Mouse (Mus musculus): Measurements from ENCODE around the gene Setd3. TPM values are rescaled to one million over a fixed set of nuclear protein-coding genes. Genes with fewer than 3 reads are reported as not detected.

Setd3 gene
- polyA plus RNA-seq, 1 experiment from 2014 or later = 62.4 TPM

DNA sequence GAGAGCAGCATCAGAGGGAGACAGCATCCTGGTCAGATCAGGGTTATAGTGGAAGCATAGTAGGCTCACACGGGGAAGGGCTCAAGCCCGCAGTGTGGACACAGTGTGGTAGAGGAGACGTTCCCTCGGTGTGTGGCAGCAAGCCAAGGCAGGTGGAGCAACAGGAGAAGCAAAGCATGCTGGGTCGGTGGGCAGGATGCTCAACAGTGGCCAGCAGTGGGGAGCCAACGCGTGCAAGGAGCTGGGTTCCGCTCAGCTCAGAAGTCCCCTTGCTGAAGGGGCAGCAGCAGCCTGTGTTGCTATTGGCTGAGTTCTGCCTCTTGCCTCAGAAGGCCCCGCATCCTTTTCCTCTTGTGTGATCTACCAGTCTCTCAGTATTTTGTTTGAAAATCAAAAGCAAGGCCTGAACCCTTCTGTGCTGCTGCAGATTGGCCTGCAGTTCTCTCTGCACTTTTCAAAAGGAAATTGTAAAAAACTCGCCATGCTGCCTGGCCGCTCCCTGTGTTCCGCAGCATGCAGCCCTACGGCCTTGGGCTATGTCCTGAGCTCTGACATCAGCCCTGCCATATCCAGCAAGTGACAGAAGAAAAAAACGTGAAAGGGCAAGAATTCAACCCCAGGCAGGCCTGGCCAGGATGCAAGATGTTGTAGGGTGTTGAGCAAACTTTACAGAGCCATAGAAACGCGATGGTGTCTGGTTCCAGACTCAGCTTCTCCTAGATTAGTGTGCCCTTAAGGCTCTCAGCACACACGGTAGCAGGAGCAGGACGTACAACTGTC is 80.7 kb downstream of the Setd3 start:
- Histone ChIP-seq H3K4me3 (ENCODE audit: low read depth, low read length) (no peak overlapping the region), H3K9me3 (replicated peaks; ENCODE audit: control insufficient read depth, low read length) (no peaks in the 10 kb centered on the region), H3K4me1 (ENCODE audit: control insufficient read depth, insufficient read depth, low read length) (no peaks in the 10 kb centered on the region), H3K4me2 (no peak overlapping the region), H3K36me3 (ENCODE audit: control insufficient read depth, insufficient read depth, low read length) (no peaks in the 10 kb centered on the region), H3K9ac (ENCODE audit: low read depth, low read length) (no peak overlapping the region), H3K27me3 (ENCODE audit: control insufficient read depth, insufficient read depth, low read length) (no peaks in the 10 kb centered on the region), H3K27ac (ENCODE audit: low read depth, low read length) (no peak overlapping the region)
- no peak for ATAC-seq (replicated peaks; ENCODE audit: insufficient number of reproducible peaks, low FRiP score, low TSS enrichment)
- 63% methylated on average over 18 of the region's 18 CpGs for WGBS (ENCODE audit: insufficient replicate concordance)

DNA sequence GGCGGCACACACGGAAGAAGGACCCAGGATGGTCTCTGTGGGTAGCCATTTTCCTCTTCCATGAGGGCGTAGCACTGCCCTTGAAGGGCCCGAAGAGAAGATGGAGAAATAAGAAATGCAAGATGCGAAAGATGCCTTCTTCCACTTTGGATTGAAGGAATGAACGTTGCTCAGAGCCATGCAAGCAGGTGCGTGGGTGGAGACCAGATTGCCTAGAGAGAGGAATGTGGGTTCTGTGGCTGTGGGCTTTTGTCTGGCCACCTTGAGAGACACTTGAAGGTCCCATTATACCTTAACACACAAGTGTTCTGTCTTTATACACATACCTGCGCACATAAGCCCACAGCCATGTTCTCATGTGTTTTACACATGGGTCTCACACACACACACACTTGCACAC is 81.5 kb downstream of the Setd3 start:
- ATAC-seq (replicated peaks; ENCODE audit: insufficient number of reproducible peaks, low FRiP score, low TSS enrichment) = no peak
- no peak overlapping the region for H3K4me2 ChIP-seq
- no peaks in the 10 kb centered on the region for H3K4me1 ChIP-seq (ENCODE audit: control insufficient read depth, insufficient read depth, low read length)
- no peaks in the 10 kb centered on the region for H3K36me3 ChIP-seq (ENCODE audit: control insufficient read depth, insufficient read depth, low read length)
- WGBS (ENCODE audit: insufficient replicate concordance) = 88% methylated on average over 8 of the region's 8 CpGs
- no peak overlapping the region for H3K27ac ChIP-seq (ENCODE audit: low read depth, low read length)
- no peaks in the 10 kb centered on the region for H3K9me3 ChIP-seq (replicated peaks; ENCODE audit: control insufficient read depth, low read length)
- H3K27me3 ChIP-seq (ENCODE audit: control insufficient read depth, insufficient read depth, low read length) = no peaks in the 10 kb centered on the region
- H3K4me3 ChIP-seq (ENCODE audit: low read depth, low read length) = no peak overlapping the region
- H3K9ac ChIP-seq (ENCODE audit: low read depth, low read length) = no peak overlapping the region

DNA sequence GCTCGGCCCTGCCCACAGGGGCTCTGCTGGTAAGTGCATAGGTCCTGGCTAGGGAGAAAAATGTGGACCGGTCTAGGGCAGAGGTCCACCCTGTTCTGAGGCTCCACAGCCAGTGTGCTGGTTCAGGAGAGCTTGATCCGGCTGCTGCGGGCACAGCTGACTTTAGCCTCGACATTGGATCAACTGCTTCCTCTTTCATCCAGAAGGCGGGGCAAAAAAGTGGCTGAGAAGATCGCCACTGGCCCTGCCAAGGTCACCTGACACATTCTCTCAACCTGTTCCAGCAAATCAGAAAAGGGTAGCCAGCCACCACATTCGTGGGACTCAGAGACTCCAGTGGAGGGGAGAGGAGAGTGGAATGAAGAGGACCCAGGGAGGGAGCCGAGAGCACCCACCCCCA is 90.9 kb downstream of the Setd3 start:
- no peak overlapping the region for H3K4me2 ChIP-seq
- ATAC-seq (replicated peaks; ENCODE audit: insufficient number of reproducible peaks, low FRiP score, low TSS enrichment) = no peak

GRCm38 (mm10) chr12:108087489-108087888 is 91.6 kb downstream of the Setd3 start:
- Histone ChIP-seq H3K4me1 (ENCODE audit: control insufficient read depth, insufficient read depth, low read length) (no peaks in the 10 kb centered on the region), H3K9ac (ENCODE audit: low read depth, low read length) (no peak overlapping the region), H3K4me2 (no peak overlapping the region), H3K27ac (ENCODE audit: low read depth, low read length) (no peak overlapping the region), H3K9me3 (replicated peaks; ENCODE audit: control insufficient read depth, low read length) (no peaks in the 10 kb centered on the region), H3K4me3 (ENCODE audit: low read depth, low read length) (no peak overlapping the region), H3K36me3 (ENCODE audit: control insufficient read depth, insufficient read depth, low read length) (no peaks in the 10 kb centered on the region), H3K27me3 (ENCODE audit: control insufficient read depth, insufficient read depth, low read length) (no peaks in the 10 kb centered on the region)
- no peak for ATAC-seq (replicated peaks; ENCODE audit: insufficient number of reproducible peaks, low FRiP score, low TSS enrichment)
- WGBS (ENCODE audit: insufficient replicate concordance) = 77% methylated on average over 2 of the region's 2 CpGs

More for the DNA sequence above, 90.9 kb downstream of the Setd3 start:
- H3K4me3 ChIP-seq (ENCODE audit: low read depth, low read length) = no peak overlapping the region
- H3K9ac ChIP-seq (ENCODE audit: low read depth, low read length) = no peak overlapping the region
- no peaks in the 10 kb centered on the region for H3K4me1 ChIP-seq (ENCODE audit: control insufficient read depth, insufficient read depth, low read length)
- H3K9me3 ChIP-seq (replicated peaks; ENCODE audit: control insufficient read depth, low read length) = no peaks in the 10 kb centered on the region
- 59% methylated on average over 9 of the region's 9 CpGs for WGBS (ENCODE audit: insufficient replicate concordance)
- no peaks in the 10 kb centered on the region for H3K27me3 ChIP-seq (ENCODE audit: control insufficient read depth, insufficient read depth, low read length)
- H3K36me3 ChIP-seq (ENCODE audit: control insufficient read depth, insufficient read depth, low read length) = no peaks in the 10 kb centered on the region
- H3K27ac ChIP-seq (ENCODE audit: low read depth, low read length) = no peak overlapping the region

DNA sequence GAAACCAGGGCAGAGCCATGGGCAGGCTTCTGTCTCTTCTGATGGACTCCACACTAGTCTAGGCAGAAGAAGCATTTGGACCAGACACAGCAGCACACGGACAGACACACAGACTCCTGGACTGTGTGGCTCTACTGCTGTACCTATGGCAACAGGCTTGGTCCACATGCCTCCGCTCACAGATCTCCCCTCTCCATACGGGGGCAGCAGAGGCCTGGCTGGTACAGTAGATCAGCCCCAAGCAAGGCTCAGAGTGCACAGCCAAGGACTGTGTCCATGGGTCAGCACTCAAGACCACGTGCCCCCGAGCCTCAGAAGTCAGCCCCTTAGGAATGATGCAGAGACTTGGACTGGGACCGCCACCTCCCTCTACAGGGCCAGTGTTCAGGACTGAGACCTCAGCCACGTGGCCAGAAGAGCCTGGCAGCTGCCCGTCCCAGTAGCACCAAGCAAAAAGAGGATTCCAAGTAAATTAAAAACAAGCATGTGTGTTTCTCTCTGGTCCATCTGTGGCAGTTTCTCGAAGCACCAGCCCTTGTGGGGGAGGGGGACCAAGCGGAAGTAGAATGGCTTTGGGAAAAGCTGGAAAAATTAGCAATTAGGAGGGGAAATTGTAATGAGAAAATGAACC is 100.9 kb downstream of the Setd3 start:
- Histone ChIP-seq H3K36me3 (ENCODE audit: control insufficient read depth, insufficient read depth, low read length) (no peaks in the 10 kb centered on the region), H3K4me1 (ENCODE audit: control insufficient read depth, insufficient read depth, low read length) (no peaks in the 10 kb centered on the region), H3K27ac (ENCODE audit: low read depth, low read length) (no peak overlapping the region), H3K9ac (ENCODE audit: low read depth, low read length) (no peak overlapping the region), H3K4me2 (no peak overlapping the region), H3K9me3 (replicated peaks; ENCODE audit: control insufficient read depth, low read length) (no peaks in the 10 kb centered on the region), H3K27me3 (ENCODE audit: control insufficient read depth, insufficient read depth, low read length) (no peaks in the 10 kb centered on the region), H3K4me3 (ENCODE audit: low read depth, low read length) (no peak overlapping the region)
- ATAC-seq (replicated peaks; ENCODE audit: insufficient number of reproducible peaks, low FRiP score, low TSS enrichment) = no peak
- WGBS (ENCODE audit: insufficient replicate concordance) = 72% methylated on average over 10 of the region's 10 CpGs

- Histone ChIP-seq H3K4me2 (no peak overlapping the region), H3K27ac (ENCODE audit: low read depth, low read length) (no peak overlapping the region), H3K9ac (ENCODE audit: low read depth, low read length) (no peak overlapping the region), H3K36me3 (ENCODE audit: control insufficient read depth, insufficient read depth, low read length) (no peaks in the 10 kb centered on the region), H3K4me3 (ENCODE audit: low read depth, low read length) (no peak overlapping the region), H3K27me3 (ENCODE audit: control insufficient read depth, insufficient read depth, low read length) (0 out of 2 replicates have a peak, but pooled peaks cover 2% of the 10 kb centered on the region), H3K9me3 (replicated peaks; ENCODE audit: control insufficient read depth, low read length) (no peaks in the 10 kb centered on the region), H3K4me1 (ENCODE audit: control insufficient read depth, insufficient read depth, low read length) (0 out of 2 replicates have a peak, but pooled peaks cover 7% of the 10 kb centered on the region)
- WGBS (ENCODE audit: insufficient replicate concordance) = 58% methylated on average over 5 of the region's 5 CpGs
- ATAC-seq (replicated peaks; ENCODE audit: insufficient number of reproducible peaks, low FRiP score, low TSS enrichment) = no peak
Observed at GRCm38 (mm10) chr12:108072907-108073306, 106.2 kb downstream of the Setd3 start.

GRCm38 (mm10) chr12:108070685-108071662 is 108.1 kb downstream of the Setd3 start:
- 0 out of 2 replicates have a peak, but pooled peaks cover 2% of the 10 kb centered on the region for H3K27me3 ChIP-seq (ENCODE audit: control insufficient read depth, insufficient read depth, low read length)
- H3K4me2 ChIP-seq = no peak overlapping the region
- no peak overlapping the region for H3K27ac ChIP-seq (ENCODE audit: low read depth, low read length)
- H3K36me3 ChIP-seq (ENCODE audit: control insufficient read depth, insufficient read depth, low read length) = no peaks in the 10 kb centered on the region
- 0 out of 2 replicates have a peak, but pooled peaks have one; percentile 46 for ATAC-seq (replicated peaks; ENCODE audit: insufficient number of reproducible peaks, low FRiP score, low TSS enrichment)
- H3K9me3 ChIP-seq (replicated peaks; ENCODE audit: control insufficient read depth, low read length) = no peaks in the 10 kb centered on the region
- no peak overlapping the region for H3K4me3 ChIP-seq (ENCODE audit: low read depth, low read length)
- H3K9ac ChIP-seq (ENCODE audit: low read depth, low read length) = no peak overlapping the region
- WGBS (ENCODE audit: insufficient replicate concordance) = 39% methylated on average over 21 of the region's 21 CpGs
- 0 out of 2 replicates have a peak, but pooled peaks cover 7% of the 10 kb centered on the region for H3K4me1 ChIP-seq (ENCODE audit: control insufficient read depth, insufficient read depth, low read length)

DNA sequence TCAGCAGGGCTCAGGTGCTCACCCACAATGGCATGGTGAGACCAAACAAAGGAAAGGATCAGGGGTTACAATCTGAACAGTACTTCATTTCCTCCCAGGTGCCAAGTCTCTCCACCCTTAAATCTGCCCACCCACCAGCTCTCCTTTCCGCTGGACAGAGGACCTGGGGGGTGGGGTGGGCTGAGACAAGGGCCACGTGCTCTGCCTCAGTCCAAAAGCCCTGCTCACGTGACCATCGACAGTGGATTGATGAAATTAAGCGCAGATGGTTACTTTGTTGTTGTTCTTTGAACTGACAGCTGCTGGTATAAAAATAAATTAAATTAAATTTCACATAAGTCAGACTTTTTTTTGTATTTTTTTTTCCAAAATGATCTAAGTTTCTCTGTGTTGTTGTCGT is 109.6 kb downstream of the Setd3 start:
- Histone ChIP-seq H3K4me2 (no peak overlapping the region), H3K36me3 (ENCODE audit: control insufficient read depth, insufficient read depth, low read length) (no peaks in the 10 kb centered on the region), H3K9me3 (replicated peaks; ENCODE audit: control insufficient read depth, low read length) (no peaks in the 10 kb centered on the region), H3K27ac (ENCODE audit: low read depth, low read length) (no peak overlapping the region), H3K9ac (ENCODE audit: low read depth, low read length) (no peak overlapping the region), H3K4me3 (ENCODE audit: low read depth, low read length) (no peak overlapping the region), H3K27me3 (ENCODE audit: control insufficient read depth, insufficient read depth, low read length) (0 out of 2 replicates have a peak, but pooled peaks cover 2% of the 10 kb centered on the region), H3K4me1 (ENCODE audit: control insufficient read depth, insufficient read depth, low read length) (peaks cover 10% of the 10 kb centered on the region; the same call in 1 of the 2 replicates)
- WGBS (ENCODE audit: insufficient replicate concordance) = 75% methylated on average over 6 of the region's 6 CpGs
- ATAC-seq (replicated peaks; ENCODE audit: insufficient number of reproducible peaks, low FRiP score, low TSS enrichment) = no peak

Data from heart, embryonic 11.5 days (tissue).